Mouse (Mus musculus): ENCODE results near the gene Iqgap1.

GRCm38 (mm10) chr7:80682630-80683029 is 143.1 kb downstream of the Iqgap1 start:
- TF ChIP-seq POLR2A (IDR thresholded peaks at IDR 0.05; ENCODE audit: insufficient read depth, low read depth, low read length) (no peak), CTCF (IDR thresholded peaks at IDR 0.05) (no peak), EP300 (IDR thresholded peaks at IDR 0.05; ENCODE audit: insufficient read depth, low read depth, low read length) (no peak)
